ENCODE assay signal across 8 mouse cellular contexts in genomic region chr9:94537051-94537917, GRCm38 (mm10). TPM values are rescaled to one million over a fixed set of nuclear protein-coding genes. Genes with fewer than 3 reads are reported as not detected.
DNase-seq lines count a peak whose midpoint lies in the region; ATAC-seq and TF ChIP-seq lines count a peak whose summit lies in the region.

No protein-coding gene starts in this region.

- H3K36me3 ChIP-seq in hindbrain, postnatal 0 days (ENCODE audit: insufficient read depth, low read length): no peaks in the 10 kb centered on the region

- H3K9me3 ChIP-seq in hindbrain, postnatal 0 days (ENCODE audit: low read length): no peaks in the 10 kb centered on the region

- peak overlapping the region; percentile 86 for H3K9ac ChIP-seq in hindbrain, postnatal 0 days (replicated peaks; ENCODE audit: low read length)

- ATAC-seq in common myeloid progenitor, adult 5-6 weeks (replicated peaks; ENCODE audit: low read depth, poor library complexity, severe bottlenecking): peak; percentile 15
- peak; percentile 55 for ATAC-seq in hindbrain, postnatal 0 days
- ATAC-seq in megakaryocyte progenitor cell, adult 5-6 weeks (replicated peaks; ENCODE audit: poor library complexity): peak; percentile 9

- peak overlapping the region; percentile 78 for H3K4me3 ChIP-seq in gastrocnemius, adult 2 months
- H3K4me3 ChIP-seq in hindbrain, postnatal 0 days (ENCODE audit: low read length): peak overlapping the region; percentile 87

- H3K27ac ChIP-seq in gastrocnemius, adult 2 months: peak overlapping the region; percentile 95
- peak overlapping the region; percentile 98 for H3K27ac ChIP-seq in hindbrain, postnatal 0 days

- TF ChIP-seq CTCF in gastrocnemius, adult 2 months (IDR thresholded peaks at IDR 0.05): peak; percentile 58
- TF ChIP-seq CTCF in hindbrain, postnatal 0 days (IDR thresholded peaks at IDR 0.05; ENCODE audit: low read depth): peak; percentile 71

- WGBS in hindbrain, postnatal 0 days: under 1% methylated on average over 103 of the region's 103 CpGs

- DNase-seq in ZHBTc4 (ENCODE audit: low read depth, low spot score): peak; percentile 85
- peak; percentile 76 for DNase-seq in gastrocnemius, adult 2 months
- DNase-seq in hindbrain, postnatal 0 days (ENCODE audit: low spot score): peak; percentile 80
- DNase-seq in left cerebral cortex, postnatal 10 days (ENCODE audit: extremely low spot score in 1 of 2, low spot score in 2 of 2): peak; percentile 49 to 79
- peak; percentile 75 to 77 for DNase-seq in right cerebral cortex, postnatal 10 days (ENCODE audit: low spot score in 2 of 2)
- DNase-seq in urinary bladder, postnatal 25 days (ENCODE audit: low spot score): peak; percentile 53

- no peaks in the 10 kb centered on the region for H3K27me3 ChIP-seq in hindbrain, postnatal 0 days (ENCODE audit: insufficient read depth, low read length)

- peak overlapping the region; percentile 77 for H3K4me2 ChIP-seq in hindbrain, postnatal 0 days (ENCODE audit: low read depth, low read length)

- H3K4me1 ChIP-seq in hindbrain, postnatal 0 days (ENCODE audit: insufficient read depth, low read length): no peaks in the 10 kb centered on the region

- intact Hi-C loops in gastrocnemius, adult 2 months (cut with DNase I): loop anchor here (5.0 to 10.0 kb wide), 2 partner anchors 110 to 322 kb away; no protein-coding TSS in a partner anchor
- intact Hi-C loops in left cerebral cortex, postnatal 10 days (cut with DNase I): loop anchor here (10.0 kb wide), 1 partner anchor 168 kb away; no protein-coding TSS in a partner anchor

RNA-seq across cellular contexts. Expression of gene 1190002N15Rik, which starts 0.6 kb away (rescaled TPM):
- total RNA-seq in common myeloid progenitor, adult 5-6 weeks (2017): 32.9 and 40.2 TPM in 2 replicates
- 1 to 10 TPM; 3.5 to 5.7 TPM for total RNA-seq in gastrocnemius, adult 2 months (2021)
- 32.4 and 35.4 TPM in 2 replicates for total RNA-seq in hindbrain, postnatal 0 days (2014; rRNA removed)
- 9.4 and 9.6 TPM in 2 replicates for polyA plus RNA-seq in hindbrain, postnatal 0 days (2015; fragmentation: Nextera tagmentation; extraction: Ambion mirVana)
- total RNA-seq in left cerebral cortex, postnatal 10 days (2021): 10 to 100 TPM; 26.9 to 30.3 TPM
- total RNA-seq in megakaryocyte progenitor cell, adult 5-6 weeks (2015): 24.0 and 24.6 TPM in 2 replicates
- total RNA-seq in megakaryocyte progenitor cell, adult 5-6 weeks (2017): 19.4 and 21.0 TPM in 2 replicates

Comparison
In these comparisons a context has a peak if more than half of its experiments do, and no peak if none do; other contexts are left out.
1. Peak in every context shown above with its lines: DNase-seq, ATAC-seq, H3K4me3 ChIP-seq and H3K27ac ChIP-seq.